Mouse (Mus musculus) ES-E14 (cell line): ENCODE measurements around the gene Gusb.

Experiments used
- CHD2 ChIP-seq: IDR thresholded peaks from 2 replicates; pipeline ENCODE4 v1.6.1; 2014; ENCODE audit warnings: mild to moderate bottlenecking, low read depth, low read length, inconsistent platforms
- HCFC1 ChIP-seq: IDR thresholded peaks from 2 replicates; pipeline ENCODE4 v1.6.1; 2012; ENCODE audit warnings: low read length, inconsistent platforms, borderline replicate concordance; ENCODE audit not compliant: insufficient read depth
- MAFK ChIP-seq: IDR thresholded peaks from 2 replicates; pipeline ENCODE4 v1.6.1; 2014; ENCODE audit warnings: mild to moderate bottlenecking, low read depth, low read length, inconsistent platforms; ENCODE audit not compliant: insufficient read depth
- ZC3H11A ChIP-seq: IDR thresholded peaks from 2 replicates; pipeline ENCODE4 v1.6.1; 2012; ENCODE audit warnings: low read depth, mild to moderate bottlenecking, inconsistent platforms, low read length, borderline replicate concordance
- ZNF384 ChIP-seq: IDR thresholded peaks from 2 replicates; pipeline ENCODE4 v1.6.1; 2012; ENCODE audit warnings: low read depth, low read length, inconsistent platforms

- no peak for TF ChIP-seq HCFC1
- TF ChIP-seq CHD2, result no peak
- no peak for TF ChIP-seq MAFK
- TF ChIP-seq ZC3H11A, result no peak
- TF ChIP-seq ZNF384, result no peak
Observed at GRCm38 (mm10) chr5:129991898-129992297, 11.0 kb downstream of the Gusb start.
